Mouse (Mus musculus): ENCODE data around the gene Slfn8. TPM values are rescaled to one million over a fixed set of nuclear protein-coding genes. Genes with fewer than 3 reads are reported as not detected.
"Not testable (repeated sequence)": the region's sequence is repeated elsewhere in the genome, so short reads cannot be mapped to it uniquely, and the experiment has no call there.

The Slfn8 gene
- polyA plus RNA-seq, 1 experiment from 2014 or later: 0.36 TPM

DNA sequence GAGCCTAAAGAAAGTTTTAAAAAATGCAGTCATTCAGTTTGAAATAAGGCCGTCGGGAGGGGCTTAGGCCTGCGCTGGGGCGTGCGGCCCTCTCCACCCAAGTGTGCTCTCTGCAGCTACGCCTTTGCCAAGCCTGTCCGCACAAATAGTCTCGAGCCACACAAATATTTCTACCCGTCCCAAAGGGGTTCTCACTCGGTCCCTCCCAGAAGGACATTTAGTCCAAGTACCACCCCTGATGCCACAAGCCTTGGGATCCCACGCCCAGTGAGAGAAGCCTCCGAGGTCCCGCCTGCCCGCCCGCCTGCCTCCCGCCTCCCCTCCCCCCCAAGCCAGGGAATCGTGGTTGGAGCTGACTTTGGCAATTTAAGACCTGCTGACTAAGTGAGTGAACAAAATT, 37.4 kb downstream of the Slfn8 start:
- ATAC-seq (replicated peaks; ENCODE audit: low FRiP score, low read depth): no peak
- DNase-seq (ENCODE audit: low spot score): no peak
- WGBS: 83% methylated on average over 17 of the region's 17 CpGs

GRCm38 (mm10) chr11:82982409-82982808, 38.2 kb downstream of the Slfn8 start:
- not testable (repeated sequence) for DNase-seq (ENCODE audit: low spot score); H3K9me3 ChIP-seq (replicated peaks; ENCODE audit: low read length); ATAC-seq (replicated peaks; ENCODE audit: low FRiP score, low read depth); H3K36me3 ChIP-seq (ENCODE audit: insufficient read depth, low read length); H3K9ac ChIP-seq (ENCODE audit: low read depth, low read length); H3K4me1 ChIP-seq (replicated peaks; ENCODE audit: insufficient read depth, low read length); H3K4me3 ChIP-seq (replicated peaks; ENCODE audit: low read depth, low read length); H3K27me3 ChIP-seq (ENCODE audit: insufficient read depth, low read length); H3K27ac ChIP-seq; H3K4me2 ChIP-seq (ENCODE audit: low read length)
- 73% methylated on average over 2 of the region's 2 CpGs for WGBS

More for the DNA sequence above, 37.4 kb downstream of the Slfn8 start:
- no peaks in the 10 kb centered on the region for H3K27me3 ChIP-seq (ENCODE audit: insufficient read depth, low read length)
- no peak overlapping the region for H3K27ac ChIP-seq
- no peaks in the 10 kb centered on the region for H3K9me3 ChIP-seq (replicated peaks; ENCODE audit: low read length)
- H3K4me1 ChIP-seq (replicated peaks; ENCODE audit: insufficient read depth, low read length): no peaks in the 10 kb centered on the region
- TF ChIP-seq CTCF (IDR thresholded peaks at IDR 0.05; ENCODE audit: low read depth): no peak
- no peak overlapping the region for H3K9ac ChIP-seq (ENCODE audit: low read depth, low read length)
- H3K36me3 ChIP-seq (ENCODE audit: insufficient read depth, low read length): no peaks in the 10 kb centered on the region
- H3K4me3 ChIP-seq (replicated peaks; ENCODE audit: low read depth, low read length): no peak overlapping the region
- H3K4me2 ChIP-seq (ENCODE audit: low read length): no peak overlapping the region

GRCm38 (mm10) chr11:82973916-82974315, 46.7 kb downstream of the Slfn8 start:
- Histone ChIP-seq H3K9me3 (replicated peaks; ENCODE audit: low read length) (no peaks in the 10 kb centered on the region), H3K4me1 (replicated peaks; ENCODE audit: insufficient read depth, low read length) (peaks cover 3% of the 10 kb centered on the region; the same call in 1 of the 2 replicates), H3K4me2 (ENCODE audit: low read length) (no peak overlapping the region), H3K4me3 (replicated peaks; ENCODE audit: low read depth, low read length) (no peak overlapping the region), H3K27me3 (ENCODE audit: insufficient read depth, low read length) (no peaks in the 10 kb centered on the region), H3K9ac (ENCODE audit: low read depth, low read length) (no peak overlapping the region), H3K36me3 (ENCODE audit: insufficient read depth, low read length) (no peaks in the 10 kb centered on the region), H3K27ac (no peak overlapping the region; the same call in 1 of the 2 replicates)
- WGBS: 22% methylated on average over 5 of the region's 5 CpGs
- peak; percentile 27 for DNase-seq (ENCODE audit: low spot score)
- ATAC-seq (replicated peaks; ENCODE audit: low FRiP score, low read depth): no peak
- no peak for TF ChIP-seq CTCF (IDR thresholded peaks at IDR 0.05; ENCODE audit: low read depth)

- Histone ChIP-seq H3K4me2 (ENCODE audit: low read length) (peak overlapping the region; percentile 47; the same call in 1 of the 2 replicates), H3K27me3 (ENCODE audit: insufficient read depth, low read length) (no peaks in the 10 kb centered on the region), H3K9ac (ENCODE audit: low read depth, low read length) (peak overlapping the region; percentile 31; the same call in 1 of the 2 replicates), H3K9me3 (replicated peaks; ENCODE audit: low read length) (no peaks in the 10 kb centered on the region), H3K4me3 (replicated peaks; ENCODE audit: low read depth, low read length) (0 out of 2 replicates have a peak overlapping the region, but pooled peaks have one; percentile 9), H3K36me3 (ENCODE audit: insufficient read depth, low read length) (no peaks in the 10 kb centered on the region), H3K4me1 (replicated peaks; ENCODE audit: insufficient read depth, low read length) (peaks cover 3% of the 10 kb centered on the region; the same call in 1 of the 2 replicates), H3K27ac (no peak overlapping the region)
- DNase-seq (ENCODE audit: low spot score) (no peak), ATAC-seq (replicated peaks; ENCODE audit: low FRiP score, low read depth) (no peak)
- 72% methylated on average over 11 of the region's 11 CpGs for WGBS
- TF ChIP-seq CTCF (IDR thresholded peaks at IDR 0.05; ENCODE audit: low read depth): no peak
These were observed 49.0 kb downstream of the Slfn8 start for GRCm38 (mm10) chr11:82971590-82971974.

DNA sequence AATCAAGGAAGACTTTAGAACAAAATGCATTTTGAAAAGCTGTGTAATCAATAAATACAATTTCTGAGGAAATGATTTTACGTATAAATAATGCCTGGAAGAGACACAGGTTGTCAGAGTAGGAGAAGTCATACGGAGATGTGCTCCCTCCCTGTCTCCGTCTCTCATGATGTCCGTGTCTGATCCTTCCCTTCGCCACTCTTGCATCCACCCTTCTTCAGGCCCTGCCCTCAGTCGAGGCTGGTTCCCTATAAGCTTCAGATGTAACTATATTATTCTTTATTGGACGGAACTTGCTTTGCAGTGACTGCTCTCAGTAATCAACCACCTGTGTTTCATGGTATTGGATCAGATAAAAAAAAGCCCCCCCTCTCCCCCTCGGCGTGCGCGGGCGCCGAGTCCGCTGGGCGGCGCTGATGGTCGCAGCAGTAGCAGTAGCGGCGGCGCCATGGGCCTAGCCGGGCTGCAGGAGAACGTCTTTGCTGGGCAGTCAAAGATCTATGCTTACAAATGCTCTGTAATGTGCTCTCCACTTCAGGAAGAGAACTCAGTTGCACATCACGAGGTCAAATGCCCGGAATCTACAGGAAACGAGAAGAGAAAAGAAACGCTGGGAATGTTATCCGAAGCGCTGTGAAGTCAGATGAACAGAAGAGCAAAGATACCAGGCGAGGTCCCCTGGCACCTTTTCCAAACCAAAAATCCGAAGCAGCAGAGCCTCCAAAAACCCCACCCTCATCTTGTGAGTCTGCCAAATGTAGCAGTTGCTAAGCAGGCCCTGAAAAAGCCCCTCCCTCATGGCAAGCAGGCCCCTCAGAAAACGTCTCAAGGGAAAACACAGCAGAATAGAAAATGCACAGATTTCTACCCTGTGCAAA, 49.7 kb downstream of the Slfn8 start:
- H3K4me3 ChIP-seq (replicated peaks; ENCODE audit: low read depth, low read length): 0 out of 2 replicates have a peak overlapping the region, but pooled peaks have one; percentile 9
- no peaks in the 10 kb centered on the region for H3K27me3 ChIP-seq (ENCODE audit: insufficient read depth, low read length)
- 10% methylated on average over 31 of the region's 31 CpGs for WGBS
- peak; percentile 71 for TF ChIP-seq CTCF (IDR thresholded peaks at IDR 0.05; ENCODE audit: low read depth)
- H3K36me3 ChIP-seq (ENCODE audit: insufficient read depth, low read length): no peaks in the 10 kb centered on the region
- ATAC-seq (replicated peaks; ENCODE audit: low FRiP score, low read depth): 0 out of 2 replicates have a peak, but pooled peaks have one; percentile 49
- H3K9me3 ChIP-seq (replicated peaks; ENCODE audit: low read length): no peaks in the 10 kb centered on the region
- peak overlapping the region; percentile 42; the same call in 1 of the 2 replicates for H3K27ac ChIP-seq
- peaks cover 3% of the 10 kb centered on the region; the same call in 1 of the 2 replicates for H3K4me1 ChIP-seq (replicated peaks; ENCODE audit: insufficient read depth, low read length)
- H3K9ac ChIP-seq (ENCODE audit: low read depth, low read length): peak overlapping the region; percentile 31; the same call in 1 of the 2 replicates
- DNase-seq (ENCODE audit: low spot score): peak; percentile 78
- H3K4me2 ChIP-seq (ENCODE audit: low read length): peak overlapping the region; percentile 47

- Histone ChIP-seq H3K4me2 (ENCODE audit: low read length) (no peak overlapping the region), H3K4me3 (replicated peaks; ENCODE audit: low read depth, low read length) (no peak overlapping the region), H3K27ac (no peak overlapping the region), H3K9me3 (replicated peaks; ENCODE audit: low read length) (no peaks in the 10 kb centered on the region), H3K27me3 (ENCODE audit: insufficient read depth, low read length) (no peaks in the 10 kb centered on the region), H3K36me3 (ENCODE audit: insufficient read depth, low read length) (no peaks in the 10 kb centered on the region), H3K9ac (ENCODE audit: low read depth, low read length) (no peak overlapping the region), H3K4me1 (replicated peaks; ENCODE audit: insufficient read depth, low read length) (no peaks in the 10 kb centered on the region)
- TF ChIP-seq CTCF (IDR thresholded peaks at IDR 0.05; ENCODE audit: low read depth): no peak
- 78% methylated on average over 8 of the region's 8 CpGs for WGBS
- ATAC-seq (replicated peaks; ENCODE audit: low FRiP score, low read depth): no peak
- no peak for DNase-seq (ENCODE audit: low spot score)
These were observed 58.4 kb downstream of the Slfn8 start for GRCm38 (mm10) chr11:82962215-82962614.
